Mouse (Mus musculus) liver, embryonic 11.5 days (tissue): ENCODE data around the gene Cbfa2t3. TPM values are rescaled to one million over a fixed set of nuclear protein-coding genes. Genes with fewer than 3 reads are reported as not detected.

ENCODE experiments used
- ATAC-seq: fragments of 200-750 bp; cut with Nextera tagmentation; replicated peaks from 2 replicates; pipeline ENCODE4 v1.8.0; 2017; ENCODE audit warnings: moderate number of reproducible peaks, mild to moderate bottlenecking, moderate TSS enrichment, moderate library complexity; ENCODE audit not compliant: low FRiP score
- DNase-seq: peaks from one replicate; pipeline ENCODE4 v3.0.0-alpha.2; 2017; ENCODE audit warnings: low spot score
- H3K27ac ChIP-seq: fragments of 300-500 bp; sonication (generic); 2 replicates; pipeline ENCODE4 v1.5.1; 2014; ENCODE audit warnings: mild to moderate bottlenecking, low read depth, low read length, control low read depth
- H3K27me3 ChIP-seq: fragments of 300-500 bp; sonication (generic); replicated peaks from 2 replicates; pipeline ENCODE4 v1.6.1; 2014; ENCODE audit warnings: low read length, mixed read lengths; ENCODE audit not compliant: control insufficient read depth, insufficient read depth
- H3K36me3 ChIP-seq: fragments of 300-500 bp; sonication (generic); 2 replicates; pipeline ENCODE4 v1.6.1; 2014; ENCODE audit warnings: mild to moderate bottlenecking, low read length, moderate library complexity, mixed read lengths; ENCODE audit not compliant: control insufficient read depth, insufficient read depth
- H3K4me1 ChIP-seq: fragments of 300-500 bp; sonication (generic); replicated peaks from 2 replicates; pipeline ENCODE4 v1.6.1; 2014; ENCODE audit warnings: low read length, mixed read lengths; ENCODE audit not compliant: control insufficient read depth, insufficient read depth
- H3K4me2 ChIP-seq: fragments of 300-500 bp; sonication (generic); 2 replicates; pipeline ENCODE4 v1.6.1; 2014; ENCODE audit warnings: mild to moderate bottlenecking, control low read depth, moderate library complexity
- H3K4me3 ChIP-seq: fragments of 300-500 bp; sonication (generic); 2 replicates; pipeline ENCODE4 v1.5.1; 2014; ENCODE audit warnings: low read depth, low read length, control low read depth
- H3K9ac ChIP-seq: fragments of 300-500 bp; sonication (generic); 2 replicates; pipeline ENCODE4 v1.6.1; 2014; ENCODE audit warnings: low read depth, low read length, control low read depth
- H3K9me3 ChIP-seq: fragments of 300-500 bp; sonication (generic); 2 replicates; pipeline ENCODE4 v1.6.1; 2016; ENCODE audit warnings: low read length, inconsistent platforms, mixed read lengths; ENCODE audit not compliant: control insufficient read depth
- WGBS: fragments of 180-500 bp; shearing (Covaris S2); extraction: QIAGEN DNeasy Blood & Tissue Kit; methylation state at CpG from one replicate; pipeline ENCODE4 v1.1.7; 2014; 5-methylcytosine and 5-hydroxymethylcytosine counted together
- polyA plus RNA-seq: library from polyadenylated mRNA; unstranded; fragments of >200 nt; fragmentation: Nextera tagmentation; extraction: Ambion mirVana; gene quantifications from 2 replicates; pipeline ENCODE4 v1.2.1, GENCODE M21; 2014

Gene Cbfa2t3
- polyA plus RNA-seq, 1 experiment from 2014 or later = 14.4 TPM

DNA sequence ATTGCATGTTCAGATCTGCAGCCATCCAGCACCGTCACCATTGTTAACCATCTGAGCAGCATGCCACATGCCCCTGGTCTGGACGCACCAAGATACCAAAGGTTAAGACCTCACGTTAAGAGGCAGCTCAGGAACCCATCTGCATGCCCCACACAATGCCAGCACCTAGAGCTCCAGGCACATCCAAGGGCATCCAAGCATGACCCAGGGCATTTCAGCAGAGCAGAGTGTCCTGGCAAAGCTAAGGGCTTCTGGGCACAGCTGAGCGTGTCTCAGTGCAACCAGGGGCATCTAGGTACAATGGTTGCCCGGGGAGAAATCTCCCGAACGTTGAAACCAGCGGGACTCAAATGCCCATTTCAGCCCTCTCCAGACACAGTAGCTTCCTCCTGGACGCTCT, 98.2 kb downstream of the Cbfa2t3 start:
- ATAC-seq (no peak), DNase-seq (no peak)
- H3K27me3 ChIP-seq = no peaks in the 10 kb centered on the region
- H3K4me3 ChIP-seq = no peak overlapping the region
- no peaks in the 10 kb centered on the region for H3K36me3 ChIP-seq
- H3K27ac ChIP-seq = no peak overlapping the region
- WGBS = 92% methylated on average over 9 of the region's 9 CpGs
- no peak overlapping the region for H3K9ac ChIP-seq
- H3K4me1 ChIP-seq = no peaks in the 10 kb centered on the region
- H3K9me3 ChIP-seq = no peaks in the 10 kb centered on the region
- H3K4me2 ChIP-seq = no peak overlapping the region

DNA sequence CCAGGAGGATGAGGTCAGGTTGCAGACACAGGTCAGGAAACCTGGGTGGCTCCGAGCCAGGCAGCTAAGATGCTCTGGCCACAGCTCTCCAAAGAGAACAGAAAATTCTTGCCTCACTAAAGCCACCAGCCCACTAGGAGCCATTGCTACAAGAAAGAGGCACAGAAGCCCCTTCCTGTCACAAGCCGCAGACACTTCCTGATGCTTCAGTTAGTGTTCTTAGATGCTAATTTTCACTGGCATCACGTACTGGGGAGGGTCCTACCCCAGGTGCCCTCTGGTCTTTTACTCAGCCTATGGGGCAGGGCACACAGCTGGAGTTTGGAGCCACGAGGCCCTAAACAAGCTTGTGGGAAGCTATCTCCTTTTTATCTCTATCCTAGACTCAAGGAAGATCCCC, 102.9 kb downstream of the Cbfa2t3 start:
- DNase-seq (no peak), ATAC-seq (no peak)
- H3K27me3 ChIP-seq = no peaks in the 10 kb centered on the region
- H3K9me3 ChIP-seq = no peaks in the 10 kb centered on the region
- H3K36me3 ChIP-seq = no peaks in the 10 kb centered on the region
- H3K9ac ChIP-seq = no peak overlapping the region
- H3K4me1 ChIP-seq = peaks cover 15% of the 10 kb centered on the region
- no peak overlapping the region for H3K4me2 ChIP-seq
- WGBS = 50% methylated on average over 4 of the region's 4 CpGs
- H3K27ac ChIP-seq = no peak overlapping the region
- H3K4me3 ChIP-seq = no peak overlapping the region

DNA sequence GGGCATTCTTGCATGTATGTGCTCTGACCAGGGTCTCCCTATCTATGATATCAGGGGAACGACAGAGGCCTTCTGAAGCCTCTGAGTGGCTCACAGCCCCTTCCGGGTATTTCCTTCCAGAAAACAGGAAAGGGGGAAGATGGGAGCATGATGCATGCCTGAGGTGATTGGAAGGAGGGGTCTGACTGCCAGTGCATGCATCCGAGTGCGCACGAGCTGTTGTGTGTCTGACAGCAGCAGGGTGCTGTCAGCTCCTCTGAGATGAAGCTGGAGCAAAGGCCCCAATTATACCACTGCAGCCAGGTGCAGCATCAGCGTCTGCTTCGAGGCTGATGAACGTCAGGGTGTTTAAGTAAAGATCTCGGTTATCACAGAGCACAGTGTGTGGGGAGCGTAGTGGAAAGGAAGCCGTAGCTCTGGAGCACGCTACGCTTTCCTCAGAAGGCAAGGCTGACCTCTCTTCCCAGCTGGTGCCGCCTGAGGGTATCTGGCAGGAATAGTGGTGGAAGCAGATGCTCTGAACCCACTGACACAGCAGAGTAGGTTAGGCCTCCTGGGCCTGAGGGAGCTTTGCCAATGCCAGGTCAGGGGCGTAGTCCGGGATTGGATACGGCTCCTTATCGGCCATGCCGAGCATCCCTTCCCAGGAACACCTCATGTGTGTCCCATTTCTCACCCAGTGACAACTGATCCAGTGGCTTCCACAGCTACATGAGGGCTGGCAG, 105.0 kb downstream of the Cbfa2t3 start:
- Histone ChIP-seq H3K4me3 (no peak overlapping the region), H3K27me3 (no peaks in the 10 kb centered on the region), H3K27ac (peak overlapping the region; percentile 16; the same call in 1 of the 2 replicates), H3K4me2 (0 out of 2 replicates have a peak overlapping the region, but pooled peaks have one; percentile 22), H3K9me3 (no peaks in the 10 kb centered on the region), H3K9ac (no peak overlapping the region), H3K4me1 (peaks cover 15% of the 10 kb centered on the region), H3K36me3 (no peaks in the 10 kb centered on the region)
- WGBS = 70% methylated on average over 19 of the region's 19 CpGs
- no peak for ATAC-seq
- no peak for DNase-seq

DNA sequence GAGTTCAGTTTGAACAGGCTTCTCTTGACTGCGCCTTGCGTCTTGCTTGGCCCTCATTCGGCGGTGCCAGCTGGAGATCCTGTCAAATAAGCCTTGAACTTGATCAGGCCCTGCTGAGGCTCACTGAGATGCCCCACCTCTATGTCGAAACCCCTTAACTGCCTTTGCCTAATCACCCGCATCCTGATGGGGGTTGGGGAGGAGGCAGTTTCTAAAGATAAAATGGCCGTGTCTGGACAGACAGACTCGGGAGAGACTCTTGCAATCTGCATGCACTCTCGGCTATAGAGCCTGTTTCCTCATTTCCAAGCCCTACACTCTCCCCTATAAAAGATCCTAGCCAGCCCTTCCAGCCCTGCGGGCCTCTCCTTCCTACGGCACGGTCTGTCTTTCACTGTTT, 105.7 kb downstream of the Cbfa2t3 start:
- H3K27ac ChIP-seq = peak overlapping the region; percentile 16; the same call in 1 of the 2 replicates
- peaks cover 15% of the 10 kb centered on the region for H3K4me1 ChIP-seq
- no peaks in the 10 kb centered on the region for H3K27me3 ChIP-seq
- no peak overlapping the region for H3K9ac ChIP-seq
- no peaks in the 10 kb centered on the region for H3K9me3 ChIP-seq
- no peak overlapping the region for H3K4me3 ChIP-seq
- no peaks in the 10 kb centered on the region for H3K36me3 ChIP-seq
- ATAC-seq (peak; percentile 51; the same call in 1 of the 2 replicates), DNase-seq (no peak)
- 0 out of 2 replicates have a peak overlapping the region, but pooled peaks have one; percentile 22 for H3K4me2 ChIP-seq
- 43% methylated on average over 12 of the region's 12 CpGs for WGBS

DNA sequence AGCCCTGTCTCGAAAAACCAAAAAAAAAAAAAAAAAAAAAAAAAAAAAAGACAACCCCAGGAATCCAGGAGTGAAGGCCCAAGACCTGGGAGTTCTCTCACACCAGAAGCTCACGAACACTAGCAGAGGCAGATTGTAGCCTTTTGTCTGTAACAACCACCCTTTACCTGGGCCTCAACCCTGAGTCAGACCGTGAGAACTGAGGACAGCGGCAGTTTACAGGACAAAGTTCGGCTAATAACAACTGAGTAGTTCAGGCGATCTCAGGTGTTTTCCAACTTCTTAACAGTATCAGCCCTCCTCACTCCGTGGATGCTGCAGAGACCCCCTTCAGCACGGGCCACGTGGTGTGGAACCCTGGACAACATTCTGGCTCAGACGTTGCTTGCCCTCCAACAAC, 112.2 kb downstream of the Cbfa2t3 start:
- 78% methylated on average over 10 of the region's 10 CpGs for WGBS
- Histone ChIP-seq H3K36me3 (no peaks in the 10 kb centered on the region), H3K4me2 (no peak overlapping the region)

DNA sequence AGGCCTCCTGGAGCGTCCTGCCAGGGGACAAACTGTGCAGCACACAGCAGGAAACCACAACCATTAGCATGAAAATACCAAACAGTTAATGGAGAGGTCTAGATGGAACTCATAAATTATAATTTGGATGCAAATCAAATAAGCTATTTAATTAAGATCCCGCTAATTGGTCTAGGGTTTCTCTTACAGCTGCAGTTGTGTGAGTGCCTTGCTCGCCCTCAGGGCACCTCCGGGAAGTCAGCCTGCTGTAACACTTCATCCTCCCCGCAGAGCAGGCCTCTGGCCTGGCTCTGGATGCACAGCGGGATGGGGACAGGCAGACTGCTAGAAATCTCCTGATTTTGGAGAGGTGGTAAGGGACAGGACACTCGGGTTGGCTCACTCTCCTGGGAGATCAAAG, 112.7 kb downstream of the Cbfa2t3 start:
- Histone ChIP-seq H3K9ac (no peak overlapping the region), H3K9me3 (no peaks in the 10 kb centered on the region), H3K27me3 (no peaks in the 10 kb centered on the region), H3K4me1 (peaks cover 4% of the 10 kb centered on the region; the same call in 1 of the 2 replicates), H3K4me2 (no peak overlapping the region), H3K4me3 (no peak overlapping the region), H3K27ac (no peak overlapping the region; the same call in 1 of the 2 replicates), H3K36me3 (no peaks in the 10 kb centered on the region)
- 73% methylated on average over 7 of the region's 7 CpGs for WGBS
- DNase-seq (no peak), ATAC-seq (no peak)

More for the DNA sequence above, 112.2 kb downstream of the Cbfa2t3 start:
- DNase-seq = no peak
- ATAC-seq = no peak
- no peak overlapping the region for H3K9ac ChIP-seq
- H3K4me1 ChIP-seq = peaks cover 4% of the 10 kb centered on the region; the same call in 1 of the 2 replicates
- no peak overlapping the region for H3K27ac ChIP-seq
- no peak overlapping the region for H3K4me3 ChIP-seq
- no peaks in the 10 kb centered on the region for H3K9me3 ChIP-seq
- H3K27me3 ChIP-seq = no peaks in the 10 kb centered on the region

DNA sequence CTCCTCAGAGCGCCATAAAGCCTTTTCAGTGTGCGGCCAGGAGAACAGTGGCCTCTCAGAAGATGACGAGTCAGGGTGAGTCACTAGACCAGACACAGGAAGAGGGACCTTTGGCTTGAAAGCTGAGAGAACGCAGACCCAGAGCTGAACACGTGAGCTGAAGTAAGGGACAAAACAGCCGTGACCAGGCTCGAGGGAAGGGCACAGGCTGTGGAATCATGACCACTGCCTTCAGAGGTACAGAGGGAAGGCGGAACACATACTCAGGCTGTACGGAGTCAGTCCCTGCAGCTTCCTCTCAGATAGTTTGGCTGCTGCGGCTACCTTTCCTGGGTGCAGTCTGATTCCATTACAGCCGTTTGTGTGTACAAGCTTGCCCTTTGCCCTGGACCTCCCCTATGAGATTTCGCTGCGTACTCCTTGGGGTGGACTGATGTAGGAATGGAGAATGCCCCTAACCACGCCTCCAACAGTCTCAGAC, 113.5 kb downstream of the Cbfa2t3 start:
- Histone ChIP-seq H3K9ac (no peak overlapping the region), H3K9me3 (no peaks in the 10 kb centered on the region), H3K4me2 (0 out of 2 replicates have a peak overlapping the region, but pooled peaks have one; percentile 6), H3K4me3 (no peak overlapping the region), H3K27me3 (no peaks in the 10 kb centered on the region), H3K36me3 (no peaks in the 10 kb centered on the region), H3K27ac (peak overlapping the region; percentile 8; the same call in 1 of the 2 replicates), H3K4me1 (peaks cover 4% of the 10 kb centered on the region; the same call in 1 of the 2 replicates)
- ATAC-seq (no peak), DNase-seq (no peak)
- 44% methylated on average over 14 of the region's 14 CpGs for WGBS

DNA sequence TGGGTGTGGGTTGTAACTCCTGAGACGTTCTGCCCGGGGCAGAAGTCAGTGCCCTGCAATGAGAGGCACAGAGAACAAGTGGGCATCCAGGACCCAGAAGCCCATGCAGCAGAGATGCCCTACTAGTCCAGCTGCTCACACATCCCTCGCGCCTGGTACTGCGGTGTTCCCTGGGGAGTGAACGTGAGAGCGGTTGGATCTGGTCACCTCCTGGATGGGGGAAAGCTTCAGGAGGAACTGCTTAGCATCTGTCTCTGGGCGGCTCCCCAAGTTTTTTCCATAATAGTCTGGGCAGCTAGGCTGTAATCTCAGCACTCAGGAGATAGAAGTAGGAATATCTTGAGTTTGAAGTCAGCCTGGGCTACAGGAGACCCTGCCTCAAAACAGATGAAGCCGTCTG, 113.9 kb downstream of the Cbfa2t3 start:
- no peak for ATAC-seq
- Histone ChIP-seq H3K4me2 (no peak overlapping the region), H3K27ac (no peak overlapping the region), H3K27me3 (no peaks in the 10 kb centered on the region), H3K36me3 (no peaks in the 10 kb centered on the region), H3K9ac (no peak overlapping the region), H3K4me1 (peaks cover 4% of the 10 kb centered on the region; the same call in 1 of the 2 replicates), H3K4me3 (no peak overlapping the region), H3K9me3 (no peaks in the 10 kb centered on the region)
- 81% methylated on average over 9 of the region's 9 CpGs for WGBS
- DNase-seq = no peak

DNA sequence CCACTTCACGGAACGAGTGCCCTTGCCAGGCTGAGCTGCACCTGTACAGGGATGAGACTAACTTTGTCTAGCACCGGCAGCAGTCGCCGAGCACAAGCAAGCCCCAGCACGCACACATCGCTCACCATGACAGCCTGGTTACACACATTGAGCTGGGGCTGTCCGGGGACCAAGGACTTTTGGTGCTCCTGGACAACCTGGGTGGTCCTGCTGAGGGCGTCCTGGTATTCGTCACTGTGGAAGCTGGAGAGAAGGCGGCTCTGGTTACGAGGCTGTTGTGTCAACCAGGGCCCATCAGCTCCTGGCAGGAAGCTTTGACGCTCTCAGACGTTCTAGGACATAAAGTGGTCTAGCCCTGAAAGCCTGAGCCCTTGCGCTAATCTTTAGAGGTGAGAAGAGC, 118.0 kb downstream of the Cbfa2t3 start:
- 70% methylated on average over 13 of the region's 15 CpGs for WGBS
- no peak for DNase-seq
- ATAC-seq = no peak

More for the DNA sequence above, 118.0 kb downstream of the Cbfa2t3 start:
- Histone ChIP-seq H3K9ac (no peak overlapping the region), H3K27me3 (no peaks in the 10 kb centered on the region), H3K4me1 (peaks cover 13% of the 10 kb centered on the region), H3K36me3 (no peaks in the 10 kb centered on the region), H3K4me2 (no peak overlapping the region), H3K9me3 (no peaks in the 10 kb centered on the region), H3K4me3 (no peak overlapping the region), H3K27ac (no peak overlapping the region)
